Mouse (Mus musculus): ENCODE data around the gene Nell2.

GRCm38 (mm10) chr15:95241161-95241560 is 287.2 kb downstream of the Nell2 start:
- TF ChIP-seq CTCF (IDR thresholded peaks at IDR 0.05; ENCODE audit: extremely low read depth, insufficient read depth, insufficient read length, insufficient replicate concordance) (no peak), POLR2A (IDR thresholded peaks at IDR 0.05; ENCODE audit: low read depth, low read length) (no peak)
